Mouse (Mus musculus): ENCODE data around the gene Itpk1. TPM values are rescaled to one million over a fixed set of nuclear protein-coding genes. Genes with fewer than 3 reads are reported as not detected.

Itpk1 gene
- total RNA-seq (2023) = 10 to 100 TPM; 29.7 to 31.6 TPM

GRCm38 (mm10) chr12:102704457-102705198, at the start of gene Itpk1:
Gene Itpk1, minus strand, starts transcription at chr12:102704930.

GRCm38 (mm10) chr12:102743589-102744574, 39.2 kb upstream of the Itpk1 start, which contains the start of the genes Moap1 and Tmem251:
Gene Moap1, minus strand, starts transcription at chr12:102743661.
Gene Tmem251, plus strand, starts transcription at chr12:102743762.

GRCm38 (mm10) chr12:102554721-102555516, 149.8 kb downstream of the Itpk1 start, which contains the start of gene Chga:
Gene Chga, plus strand, starts transcription at chr12:102554969.

Other genes starting within 250 kb of the Itpk1 start
- gene Golga5, start 235.8 kb downstream of the Itpk1 start, total RNA-seq (2023) = 10 to 100 TPM; 27.7 to 27.8 TPM
- not detected for gene Chga, start 150.0 kb downstream of the Itpk1 start, total RNA-seq (2023)
- gene Moap1, start 38.7 kb upstream of the Itpk1 start, total RNA-seq (2023) = 10 to 100 TPM; 11.5 to 12.0 TPM
- 10 to 100 TPM; 12.8 to 13.3 TPM for gene Tmem251, start 38.8 kb upstream of the Itpk1 start, total RNA-seq (2023)
- not detected for gene Gm28051, start 52.8 kb upstream of the Itpk1 start, total RNA-seq (2023)
- gene Gon7, start 52.9 kb upstream of the Itpk1 start, total RNA-seq (2023) = 10 to 100 TPM; 13.4 to 22.7 TPM
- gene Ubr7, start 53.0 kb upstream of the Itpk1 start, total RNA-seq (2023) = 10 to 100 TPM; 14.1 to 18.0 TPM
- 1 to 10 TPM; 4.6 to 4.9 TPM for gene Gm20604, start 53.7 kb upstream of the Itpk1 start, total RNA-seq (2023)
- 10 to 100 TPM; 28.3 to 32.9 TPM for gene Btbd7, start 173.5 kb upstream of the Itpk1 start, total RNA-seq (2023)
- gene Cox8c, start 194.4 kb upstream of the Itpk1 start, total RNA-seq (2023) = not detected
- gene Unc79, start 243.9 kb upstream of the Itpk1 start, total RNA-seq (2023) = not detected

All from neutrophil, adult 83 days (primary cell).